Mouse (Mus musculus) hindbrain, embryonic 11.5 days (tissue): Measurements from ENCODE around the gene Gstp3. TPM values are rescaled to one million over a fixed set of nuclear protein-coding genes. Genes with fewer than 3 reads are reported as not detected.

Experiments
- ATAC-seq: fragments of 200-750 bp; cut with Nextera tagmentation; 2 replicates; pipeline ENCODE4 v1.8.0; 2017; ENCODE audit warnings: mild to moderate bottlenecking, moderate TSS enrichment, moderate library complexity; ENCODE audit not compliant: low FRiP score
- DNase-seq: peaks from one replicate; pipeline ENCODE4 v3.0.0-alpha.2; 2015; ENCODE audit warnings: low spot score
- H3K27ac ChIP-seq: fragments of 300-500 bp; sonication (generic); 2 replicates; pipeline ENCODE4 v1.5.1; 2014; ENCODE audit warnings: mild to moderate bottlenecking, low read depth, low read length
- H3K27me3 ChIP-seq: fragments of 300-500 bp; sonication (generic); 2 replicates; pipeline ENCODE4 v1.6.1; 2014; ENCODE audit warnings: mild to moderate bottlenecking, low read length, moderate library complexity, mixed read lengths; ENCODE audit not compliant: control insufficient read depth, insufficient read depth
- H3K36me3 ChIP-seq: fragments of 300-500 bp; sonication (generic); 2 replicates; pipeline ENCODE4 v1.6.1; 2014; ENCODE audit warnings: mild to moderate bottlenecking, low read length, moderate library complexity, mixed read lengths; ENCODE audit not compliant: control insufficient read depth, insufficient read depth
- H3K4me1 ChIP-seq: fragments of 300-500 bp; sonication (generic); replicated peaks from 2 replicates; pipeline ENCODE4 v1.6.1; 2014; ENCODE audit warnings: low read length, mixed read lengths; ENCODE audit not compliant: control insufficient read depth, insufficient read depth
- H3K4me2 ChIP-seq: fragments of 300-500 bp; sonication (generic); replicated peaks from 2 replicates; pipeline ENCODE4 v1.6.1; 2014; ENCODE audit warnings: mild to moderate bottlenecking, low read depth, low read length
- H3K4me3 ChIP-seq: fragments of 300-500 bp; sonication (generic); 2 replicates; pipeline ENCODE4 v1.5.1; 2014; ENCODE audit warnings: low read depth, low read length
- H3K9ac ChIP-seq: fragments of 300-500 bp; sonication (generic); 2 replicates; pipeline ENCODE4 v1.6.1; 2014; ENCODE audit warnings: low read depth, low read length
- H3K9me3 ChIP-seq: fragments of 300-500 bp; sonication (generic); 2 replicates; pipeline ENCODE4 v1.6.1; 2016; ENCODE audit warnings: low read length; ENCODE audit not compliant: control insufficient read depth
- WGBS: fragments of 180-500 bp; shearing (Covaris S2); extraction: QIAGEN DNeasy Blood & Tissue Kit; methylation state at CpG from one replicate; pipeline ENCODE4 v1.1.7; 2014; 5-methylcytosine and 5-hydroxymethylcytosine counted together
- polyA plus RNA-seq: library from polyadenylated mRNA; unstranded; fragments of >200 nt; fragmentation: Nextera tagmentation; extraction: Ambion mirVana; gene quantifications from 2 replicates; pipeline ENCODE4 v1.2.1, GENCODE M21; 2014

The Gstp3 gene
- polyA plus RNA-seq, 1 experiment from 2014 or later, result not detected

- Histone ChIP-seq H3K36me3 (no peaks in the 10 kb centered on the region), H3K4me2 (no peak overlapping the region), H3K9ac (no peak overlapping the region), H3K27ac (no peak overlapping the region), H3K27me3 (0 out of 2 replicates have a peak, but pooled peaks cover 2% of the 10 kb centered on the region), H3K4me1 (peaks cover 3% of the 10 kb centered on the region; the same call in 1 of the 2 replicates), H3K4me3 (no peak overlapping the region), H3K9me3 (no peaks in the 10 kb centered on the region)
- ATAC-seq (no peak), DNase-seq (no peak)
- WGBS, result 90% methylated on average over 3 of the region's 3 CpGs
Observed at GRCm38 (mm10) chr19:4094348-4094747, 35.0 kb upstream of the Gstp3 start.

- Histone ChIP-seq H3K4me3 (no peak overlapping the region), H3K4me1 (peaks cover 1% of the 10 kb centered on the region; the same call in 1 of the 2 replicates), H3K27me3 (no peaks in the 10 kb centered on the region), H3K9me3 (no peaks in the 10 kb centered on the region), H3K4me2 (no peak overlapping the region), H3K36me3 (no peaks in the 10 kb centered on the region), H3K9ac (no peak overlapping the region), H3K27ac (no peak overlapping the region)
- DNase-seq (no peak), ATAC-seq (no peak)
- WGBS, result 71% methylated on average over 7 of the region's 7 CpGs
Observed at GRCm38 (mm10) chr19:4093772-4094171, 34.4 kb upstream of the Gstp3 start.

- 86% methylated on average over 3 of the region's 3 CpGs for WGBS
- ATAC-seq, result no peak
- Histone ChIP-seq H3K9me3 (no peaks in the 10 kb centered on the region), H3K4me3 (no peak overlapping the region), H3K4me1 (no peaks in the 10 kb centered on the region), H3K9ac (no peak overlapping the region), H3K27ac (no peak overlapping the region), H3K36me3 (no peaks in the 10 kb centered on the region), H3K4me2 (no peak overlapping the region), H3K27me3 (no peaks in the 10 kb centered on the region)
- no peak for DNase-seq
Observed at GRCm38 (mm10) chr19:4092750-4093149, 33.4 kb upstream of the Gstp3 start.

- Histone ChIP-seq H3K27ac (no peak overlapping the region), H3K4me1 (no peaks in the 10 kb centered on the region), H3K9ac (no peak overlapping the region), H3K36me3 (no peaks in the 10 kb centered on the region), H3K4me3 (no peak overlapping the region), H3K4me2 (no peak overlapping the region), H3K27me3 (no peaks in the 10 kb centered on the region), H3K9me3 (no peaks in the 10 kb centered on the region)
- WGBS, result 67% methylated on average over 2 of the region's 2 CpGs
- ATAC-seq, result no peak
- no peak for DNase-seq
Observed at GRCm38 (mm10) chr19:4091383-4091782, 32.0 kb upstream of the Gstp3 start.

GRCm38 (mm10) chr19:4090446-4090845 lies 31.1 kb upstream of the Gstp3 start:
- WGBS, result 88% methylated on average over 3 of the region's 3 CpGs
- DNase-seq (no peak), ATAC-seq (no peak)
- H3K9ac ChIP-seq, result no peak overlapping the region
- H3K27me3 ChIP-seq, result no peaks in the 10 kb centered on the region
- H3K9me3 ChIP-seq, result no peaks in the 10 kb centered on the region
- H3K36me3 ChIP-seq, result no peaks in the 10 kb centered on the region
- H3K4me1 ChIP-seq, result no peaks in the 10 kb centered on the region
- no peak overlapping the region for H3K4me2 ChIP-seq
- H3K4me3 ChIP-seq, result no peak overlapping the region
- H3K27ac ChIP-seq, result no peak overlapping the region

- Histone ChIP-seq H3K4me1 (no peaks in the 10 kb centered on the region), H3K36me3 (no peaks in the 10 kb centered on the region), H3K4me2 (no peak overlapping the region), H3K9ac (no peak overlapping the region), H3K27me3 (no peaks in the 10 kb centered on the region), H3K27ac (no peak overlapping the region), H3K4me3 (no peak overlapping the region), H3K9me3 (no peaks in the 10 kb centered on the region)
- ATAC-seq, result no peak
- WGBS, result 85% methylated on average over 6 of the region's 6 CpGs
- DNase-seq, result no peak
Observed at GRCm38 (mm10) chr19:4089128-4089527, 29.8 kb upstream of the Gstp3 start.

GRCm38 (mm10) chr19:4088146-4088545 lies 28.8 kb upstream of the Gstp3 start:
- Histone ChIP-seq H3K27ac (no peak overlapping the region), H3K36me3 (no peaks in the 10 kb centered on the region), H3K9me3 (no peaks in the 10 kb centered on the region), H3K27me3 (no peaks in the 10 kb centered on the region), H3K4me2 (no peak overlapping the region), H3K4me3 (no peak overlapping the region), H3K9ac (no peak overlapping the region), H3K4me1 (no peaks in the 10 kb centered on the region)
- DNase-seq, result no peak
- 55% methylated on average over 5 of the region's 5 CpGs for WGBS
- no peak for ATAC-seq

GRCm38 (mm10) chr19:4087090-4087489 lies 27.7 kb upstream of the Gstp3 start:
- H3K27me3 ChIP-seq, result no peaks in the 10 kb centered on the region
- no peak overlapping the region for H3K9ac ChIP-seq
- H3K36me3 ChIP-seq, result no peaks in the 10 kb centered on the region
- DNase-seq (no peak), ATAC-seq (no peak)
- H3K9me3 ChIP-seq, result no peaks in the 10 kb centered on the region
- no peak overlapping the region for H3K4me2 ChIP-seq
- no peaks in the 10 kb centered on the region for H3K4me1 ChIP-seq
- no peak overlapping the region for H3K27ac ChIP-seq
- 88% methylated on average over 5 of the region's 5 CpGs for WGBS
- H3K4me3 ChIP-seq, result no peak overlapping the region

GRCm38 (mm10) chr19:4086156-4086555 lies 26.8 kb upstream of the Gstp3 start:
- no peak for ATAC-seq
- Histone ChIP-seq H3K4me1 (no peaks in the 10 kb centered on the region), H3K9ac (no peak overlapping the region), H3K9me3 (no peaks in the 10 kb centered on the region), H3K36me3 (no peaks in the 10 kb centered on the region), H3K27me3 (no peaks in the 10 kb centered on the region), H3K27ac (no peak overlapping the region), H3K4me3 (no peak overlapping the region), H3K4me2 (no peak overlapping the region)
- 91% methylated on average over 15 of the region's 15 CpGs for WGBS
- no peak for DNase-seq
